In genomic region chr9:61826415-61826814, GRCm38 (mm10) we compare ENCODE assay signal across 27 mouse cellular contexts.
DNase-seq lines count a peak whose midpoint lies in the region; ATAC-seq and TF ChIP-seq lines count a peak whose summit lies in the region.
"Had no signal": no experiment of that assay in that cellular context is flagged by ENCODE, and none has a peak within 500 bp of the region (broad histone marks: within the 10 kb centered on the region; RNA-seq: fewer than 3 reads in every experiment).

No protein-coding gene starts in this region.

- no peaks in the 10 kb centered on the region for H3K27me3 ChIP-seq in liver, adult 2 months (ENCODE audit: control insufficient read depth, insufficient read depth, low read length)
- 0 out of 2 replicates have a peak, but pooled peaks cover 18% of the 10 kb centered on the region for H3K27me3 ChIP-seq in liver, embryonic 12.5 days (replicated peaks)
- H3K27me3 ChIP-seq in hindbrain, embryonic 10.5 days (ENCODE audit: insufficient read depth, poor library complexity, severe bottlenecking) = peaks cover 7% of the 10 kb centered on the region; the same call in 1 of the 2 replicates
- H3K27me3 ChIP-seq: Patski had no signal

- no peak for DNase-seq in liver, adult 2 months (ENCODE audit: extremely low read depth, low read depth, low spot score)
- peak; percentile 47 for DNase-seq in brain, embryonic 14.5 days (ENCODE audit: low read depth)
- peak; percentile 18 for DNase-seq in induced T-regulatory cell, adult 2 months (ENCODE audit: low read depth)
- no peak for DNase-seq in frontal cortex, postnatal 14 days (ENCODE audit: low spot score in 2 of 2)
- no peak for DNase-seq in hindbrain, embryonic 10.5 days (ENCODE audit: low spot score)
- DNase-seq in kidney, postnatal 25 days = no peak
- DNase-seq: adrenal gland, postnatal 14 days; B cell, adult 2 months; cerebellum, adult 18-20 months; cerebellum, postnatal 14 days; gastrocnemius, postnatal 14 days; heart, adult 11 months; heart, postnatal 36 days; kidney, adult 11 months; kidney, postnatal 14 days; liver; thymus, postnatal 36 days had no signal

- TF ChIP-seq CTCF in liver, adult 2 months (IDR thresholded peaks at IDR 0.05; ENCODE audit: low read depth, low read length) = no peak
- TF ChIP-seq CTCF in brain, embryonic 14.5 days (IDR thresholded peaks at IDR 0.05; ENCODE audit: borderline replicate concordance, extremely low read depth, insufficient read depth, insufficient read length) = no peak

- no peak for TF ChIP-seq POLR2A in liver, adult 2 months (IDR thresholded peaks at IDR 0.05; ENCODE audit: extremely low read depth, insufficient read depth, low read length)
- TF ChIP-seq POLR2A in brain, embryonic 14.5 days (IDR thresholded peaks at IDR 0.05; ENCODE audit: borderline replicate concordance, extremely low read depth, insufficient read depth, insufficient read length, poor library complexity, severe bottlenecking) = no peak

- no peak for ATAC-seq in liver, embryonic 12.5 days
- ATAC-seq: inflammation-experienced regulatory T-cells, adult 6 months; Patski had no signal

- no peaks in the 10 kb centered on the region for H3K9me3 ChIP-seq in liver, embryonic 12.5 days (replicated peaks)
- 0 out of 2 replicates have a peak, but pooled peaks cover 3% of the 10 kb centered on the region for H3K9me3 ChIP-seq in hindbrain, embryonic 10.5 days
- H3K9me3 ChIP-seq: heart, embryonic 10.5 days; heart, embryonic 15.5 days; lung, embryonic 15.5 days had no signal

- no peaks in the 10 kb centered on the region for H3K36me3 ChIP-seq in liver, adult 2 months (ENCODE audit: control insufficient read depth, insufficient read depth, low read length)
- H3K36me3 ChIP-seq in liver, embryonic 12.5 days = no peaks in the 10 kb centered on the region
- no peaks in the 10 kb centered on the region for H3K36me3 ChIP-seq in hindbrain, embryonic 10.5 days
- H3K36me3 ChIP-seq: heart, embryonic 10.5 days; heart, embryonic 15.5 days; lung, embryonic 15.5 days; midbrain, embryonic 12.5 days; neural tube, embryonic 13.5 days had no signal

- 44% methylated on average over 3 of the region's 3 CpGs for WGBS in liver, adult 2 months
- 16% methylated on average over 3 of the region's 3 CpGs for WGBS in liver, embryonic 12.5 days (ENCODE audit: insufficient replicate concordance)
- 72% methylated on average over 3 of the region's 3 CpGs for WGBS in hindbrain, embryonic 10.5 days

- H3K27ac ChIP-seq in liver, adult 2 months (replicated peaks; ENCODE audit: insufficient read depth, low read depth, low read length) = peak overlapping the region; percentile 36; the same call in 1 of the 2 replicates
- H3K27ac ChIP-seq in liver, embryonic 12.5 days = no peak overlapping the region
- H3K27ac ChIP-seq in hindbrain, embryonic 10.5 days = no peak overlapping the region
- H3K27ac ChIP-seq: heart, embryonic 10.5 days; heart, embryonic 15.5 days; hindbrain, embryonic 14.5 days; lung, embryonic 15.5 days; midbrain, embryonic 12.5 days; neural tube, embryonic 13.5 days had no signal

- no peak overlapping the region for H3K4me2 ChIP-seq in liver, embryonic 12.5 days
- H3K4me2 ChIP-seq: heart, embryonic 15.5 days; hindbrain, embryonic 14.5 days; lung, embryonic 15.5 days; midbrain, embryonic 12.5 days; neural tube, embryonic 13.5 days had no signal

- H3K4me1 ChIP-seq in liver, adult 2 months (ENCODE audit: control insufficient read depth, insufficient read depth, low read length) = peaks cover 21% of the 10 kb centered on the region
- H3K4me1 ChIP-seq in liver, embryonic 12.5 days = no peaks in the 10 kb centered on the region
- H3K4me1 ChIP-seq in hindbrain, embryonic 10.5 days (replicated peaks) = 0 out of 2 replicates have a peak, but pooled peaks cover 7% of the 10 kb centered on the region
- H3K4me1 ChIP-seq: heart, embryonic 10.5 days; heart, embryonic 15.5 days; lung, embryonic 15.5 days; midbrain, embryonic 12.5 days had no signal

- H3K79me2 ChIP-seq in liver, adult 2 months (ENCODE audit: control insufficient read depth, insufficient read depth, low read length) = no peaks in the 10 kb centered on the region

- H3K9ac ChIP-seq in liver, adult 2 months (ENCODE audit: low read depth, low read length) = no peak overlapping the region
- H3K9ac ChIP-seq in liver, embryonic 12.5 days = no peak overlapping the region
- H3K9ac ChIP-seq: heart, embryonic 15.5 days; hindbrain, embryonic 14.5 days; lung, embryonic 15.5 days; midbrain, embryonic 12.5 days; neural tube, embryonic 13.5 days had no signal

- no peak overlapping the region for H3K4me3 ChIP-seq in liver, adult 2 months (ENCODE audit: insufficient read depth, low read depth, low read length)
- no peak overlapping the region for H3K4me3 ChIP-seq in liver, embryonic 12.5 days
- H3K4me3 ChIP-seq in hindbrain, embryonic 10.5 days = no peak overlapping the region
- H3K4me3 ChIP-seq: heart, embryonic 10.5 days; heart, embryonic 15.5 days; lung, embryonic 15.5 days; megakaryocyte, embryonic 14.5 days; midbrain, embryonic 12.5 days; neural tube, embryonic 13.5 days had no signal

Comparison
In these comparisons a context has a peak if more than half of its experiments do, and no peak if none do; other contexts are left out.
1. DNase-seq: peak in brain, embryonic 14.5 days (single experiment) and induced T-regulatory cell, adult 2 months (single experiment); none in liver, adult 2 months (single experiment), frontal cortex, postnatal 14 days (0 of 2), hindbrain, embryonic 10.5 days (single experiment) and kidney, postnatal 25 days (0 of 2).